Mouse (Mus musculus): ENCODE results near the gene Vmn1r16. TPM values are rescaled to one million over a fixed set of nuclear protein-coding genes. Genes with fewer than 3 reads are reported as not detected.
"Not testable (repeated sequence)": the region's sequence is repeated elsewhere in the genome, so short reads cannot be mapped to it uniquely, and the experiment has no call there.

Vmn1r16 gene
- not detected in 2 replicates for polyA plus RNA-seq (2016; fragmentation: Nextera tagmentation; extraction: Ambion mirVana)

- DNase-seq (ENCODE audit: low spot score) = no peak
- Histone ChIP-seq H3K27ac (no peak within 1 kb of the TSS), H3K9me3 (peaks cover 3% of the 10 kb centered on the region; the same call in 1 of the 2 replicates), H3K4me1 (replicated peaks) (no peaks in the 10 kb centered on the region), H3K4me3 (no peak within 1 kb of the TSS), H3K36me3 (no peaks in the 10 kb centered on the region), H3K27me3 (ENCODE audit: insufficient read depth, poor library complexity, severe bottlenecking) (no peaks in the 10 kb centered on the region)
- WGBS = 78% methylated on average over 3 of the region's 3 CpGs
These were observed at the start of gene Vmn1r16 for GRCm38 (mm10) chr6:57329394-57329793. Vmn1r16 (minus strand) TSS chr6:57329494.

GRCm38 (mm10) chr6:57367496-57367895, 38.2 kb upstream of the Vmn1r16 start:
- DNase-seq (ENCODE audit: low spot score) = no peak
- H3K4me3 ChIP-seq = no peak overlapping the region
- H3K27ac ChIP-seq = no peak overlapping the region
- H3K4me1 ChIP-seq (replicated peaks) = no peaks in the 10 kb centered on the region
- H3K9me3 ChIP-seq = no peaks in the 10 kb centered on the region
- 91% methylated on average over 1 of the region's 1 CpGs for WGBS
- no peaks in the 10 kb centered on the region for H3K27me3 ChIP-seq (ENCODE audit: insufficient read depth, poor library complexity, severe bottlenecking)
- H3K36me3 ChIP-seq = no peaks in the 10 kb centered on the region

GRCm38 (mm10) chr6:57365866-57366265, 36.6 kb upstream of the Vmn1r16 start:
- not testable (repeated sequence) for DNase-seq (ENCODE audit: low spot score); H3K27me3 ChIP-seq (ENCODE audit: insufficient read depth, poor library complexity, severe bottlenecking); H3K36me3 ChIP-seq; H3K4me3 ChIP-seq; H3K4me1 ChIP-seq (replicated peaks); H3K9me3 ChIP-seq; H3K27ac ChIP-seq
- WGBS = 100% methylated on average over 1 of the region's 1 CpGs

GRCm38 (mm10) chr6:57363627-57364026, 34.3 kb upstream of the Vmn1r16 start, which contains the start of gene Vmn1r17:
Vmn1r17 (minus strand) TSS chr6:57363727.
- H3K4me3 ChIP-seq = no peak within 1 kb of the TSS
- no peak within 1 kb of the TSS for H3K27ac ChIP-seq
- no peaks in the 10 kb centered on the region for H3K4me1 ChIP-seq (replicated peaks)
- H3K9me3 ChIP-seq = no peaks in the 10 kb centered on the region
- no peak for DNase-seq (ENCODE audit: low spot score)
- no peaks in the 10 kb centered on the region for H3K36me3 ChIP-seq
- H3K27me3 ChIP-seq (ENCODE audit: insufficient read depth, poor library complexity, severe bottlenecking) = no peaks in the 10 kb centered on the region
- 87% methylated on average over 1 of the region's 1 CpGs for WGBS

- Histone ChIP-seq H3K27me3 (ENCODE audit: insufficient read depth, poor library complexity, severe bottlenecking) (no peaks in the 10 kb centered on the region), H3K4me3 (no peak overlapping the region), H3K4me1 (replicated peaks) (no peaks in the 10 kb centered on the region), H3K36me3 (no peaks in the 10 kb centered on the region), H3K9me3 (no peaks in the 10 kb centered on the region), H3K27ac (no peak overlapping the region)
- DNase-seq (ENCODE audit: low spot score) = no peak
- 80% methylated on average over 2 of the region's 2 CpGs for WGBS
These were observed 27.6 kb upstream of the Vmn1r16 start for GRCm38 (mm10) chr6:57356864-57357263.

- Histone ChIP-seq H3K4me1 (replicated peaks) (no peaks in the 10 kb centered on the region), H3K27me3 (ENCODE audit: insufficient read depth, poor library complexity, severe bottlenecking) (no peaks in the 10 kb centered on the region), H3K36me3 (no peaks in the 10 kb centered on the region), H3K9me3 (no peaks in the 10 kb centered on the region), H3K4me3 (no peak overlapping the region), H3K27ac (no peak overlapping the region)
- no peak for DNase-seq (ENCODE audit: low spot score)
These were observed 3.1 kb downstream of the Vmn1r16 start for GRCm38 (mm10) chr6:57326176-57326575.

GRCm38 (mm10) chr6:57278952-57279351, 50.3 kb downstream of the Vmn1r16 start:
- H3K36me3 ChIP-seq = no peaks in the 10 kb centered on the region
- H3K4me1 ChIP-seq (replicated peaks) = no peaks in the 10 kb centered on the region
- H3K9me3 ChIP-seq = no peaks in the 10 kb centered on the region
- no peak for DNase-seq (ENCODE audit: low spot score)
- H3K4me3 ChIP-seq = no peak overlapping the region
- H3K27ac ChIP-seq = no peak overlapping the region
- H3K27me3 ChIP-seq (ENCODE audit: insufficient read depth, poor library complexity, severe bottlenecking) = no peaks in the 10 kb centered on the region

- Histone ChIP-seq H3K4me3 (no peak overlapping the region), H3K9me3 (no peaks in the 10 kb centered on the region), H3K27ac (no peak overlapping the region), H3K36me3 (no peaks in the 10 kb centered on the region), H3K4me1 (replicated peaks) (no peaks in the 10 kb centered on the region), H3K27me3 (ENCODE audit: insufficient read depth, poor library complexity, severe bottlenecking) (no peaks in the 10 kb centered on the region)
- no peak for DNase-seq (ENCODE audit: low spot score)
These were observed 56.8 kb downstream of the Vmn1r16 start for GRCm38 (mm10) chr6:57272517-57272916.

GRCm38 (mm10) chr6:57271881-57272280, 57.4 kb downstream of the Vmn1r16 start:
- Histone ChIP-seq H3K27me3 (ENCODE audit: insufficient read depth, poor library complexity, severe bottlenecking) (no peaks in the 10 kb centered on the region), H3K27ac (no peak overlapping the region), H3K4me1 (replicated peaks) (no peaks in the 10 kb centered on the region), H3K9me3 (no peaks in the 10 kb centered on the region), H3K36me3 (no peaks in the 10 kb centered on the region), H3K4me3 (no peak overlapping the region)
- DNase-seq (ENCODE audit: low spot score) = no peak
- WGBS = 72% methylated on average over 3 of the region's 3 CpGs

Other genes with a start within 250 kb of the Vmn1r16 start
- gene Vmn1r10, start 220.0 kb downstream of the Vmn1r16 start, polyA plus RNA-seq (2016; fragmentation: Nextera tagmentation; extraction: Ambion mirVana) = not detected in 2 replicates
- not detected in 2 replicates for gene Vmn1r11, start 196.0 kb downstream of the Vmn1r16 start, polyA plus RNA-seq (2016; fragmentation: Nextera tagmentation; extraction: Ambion mirVana)
- gene Vmn1r12, start 172.6 kb downstream of the Vmn1r16 start, polyA plus RNA-seq (2016; fragmentation: Nextera tagmentation; extraction: Ambion mirVana) = not detected in 2 replicates
- gene Vmn1r13, start 126.2 kb downstream of the Vmn1r16 start, polyA plus RNA-seq (2016; fragmentation: Nextera tagmentation; extraction: Ambion mirVana) = not detected in 2 replicates
- not detected in 2 replicates for gene Vmn1r14, start 97.8 kb downstream of the Vmn1r16 start, polyA plus RNA-seq (2016; fragmentation: Nextera tagmentation; extraction: Ambion mirVana)
- gene Vmn1r15, start 71.5 kb downstream of the Vmn1r16 start, polyA plus RNA-seq (2016; fragmentation: Nextera tagmentation; extraction: Ambion mirVana) = not detected in 2 replicates
- gene Vmn1r17, start 34.2 kb upstream of the Vmn1r16 start, polyA plus RNA-seq (2016; fragmentation: Nextera tagmentation; extraction: Ambion mirVana) = not detected in 2 replicates
- gene Vmn1r18, start 66.3 kb upstream of the Vmn1r16 start, polyA plus RNA-seq (2016; fragmentation: Nextera tagmentation; extraction: Ambion mirVana) = not detected in 2 replicates
- not detected in 2 replicates for gene Vmn1r19, start 74.3 kb upstream of the Vmn1r16 start, polyA plus RNA-seq (2016; fragmentation: Nextera tagmentation; extraction: Ambion mirVana)
- not detected in 2 replicates for gene Vmn1r20, start 99.4 kb upstream of the Vmn1r16 start, polyA plus RNA-seq (2016; fragmentation: Nextera tagmentation; extraction: Ambion mirVana)
- 3.2 and 4.3 TPM in 2 replicates for gene Ppm1k, start 206.0 kb upstream of the Vmn1r16 start, polyA plus RNA-seq (2016; fragmentation: Nextera tagmentation; extraction: Ambion mirVana)

All from hindbrain, embryonic 10.5 days (tissue).